Mouse (Mus musculus): ENCODE data around the gene Adamts18.
"Not testable (repeated sequence)": the region's sequence is repeated elsewhere in the genome, so short reads cannot be mapped to it uniquely, and the experiment has no call there.

The Adamts18 gene

DNA sequence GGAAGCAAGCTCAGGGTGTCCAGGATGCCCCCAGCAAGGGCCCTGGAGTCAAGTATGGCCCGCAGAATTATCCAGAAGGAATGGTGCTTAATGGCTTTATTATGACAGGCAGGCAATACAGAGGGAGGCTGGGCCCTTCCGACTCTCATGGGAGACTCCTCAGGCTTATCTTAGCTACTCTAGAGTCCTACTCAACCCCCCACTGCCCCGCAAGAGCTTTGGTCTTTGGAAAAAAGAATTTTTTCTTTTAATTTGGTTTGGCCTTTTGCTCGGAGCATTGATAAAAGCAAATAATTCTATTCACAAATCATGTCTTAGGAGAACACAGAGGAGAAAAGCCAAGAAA is 11.0 kb downstream of the Adamts18 start:
- no peak for DNase-seq

- no peak for DNase-seq
Measured at GRCm38 (mm10) chr8:113836892-113837569, 11.5 kb downstream of the Adamts18 start.

DNA sequence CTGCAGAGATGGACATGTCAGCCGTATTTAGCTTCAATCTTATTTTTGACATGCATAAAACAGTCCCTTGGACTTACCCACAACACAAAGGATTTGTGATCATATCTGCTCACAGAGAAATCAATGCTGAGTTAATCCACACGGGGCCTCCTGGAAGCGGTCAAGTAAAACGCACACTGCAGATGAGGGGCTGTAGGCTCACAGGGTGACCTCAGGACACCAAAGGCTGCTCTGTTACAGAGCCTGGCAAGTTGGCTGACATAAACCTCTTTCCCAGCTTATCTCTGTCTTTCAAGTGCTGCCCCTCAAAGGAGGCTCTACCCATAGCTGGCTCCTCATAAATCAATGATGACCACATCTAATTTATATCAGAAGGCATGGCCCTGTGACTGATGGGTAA is 14.9 kb downstream of the Adamts18 start:
- DNase-seq, result no peak

DNA sequence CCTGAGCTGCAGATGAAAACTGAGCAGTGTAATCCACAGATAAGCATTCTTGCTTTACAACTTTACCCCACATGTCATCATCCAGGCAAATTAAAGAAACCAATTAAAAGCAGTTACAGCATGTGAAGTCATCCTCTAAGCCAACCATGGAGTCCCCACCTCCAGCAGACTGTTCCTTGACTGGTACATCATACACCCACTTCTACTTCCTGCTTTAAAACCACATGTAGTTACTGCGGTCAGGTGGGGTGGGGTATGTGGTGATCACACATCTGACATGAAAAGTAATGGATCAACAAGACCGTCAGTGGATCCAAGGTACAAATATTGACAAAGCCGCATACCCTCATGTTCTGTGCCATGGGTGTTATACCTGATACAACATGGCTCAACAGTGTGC is 21.3 kb downstream of the Adamts18 start:
- no peak for DNase-seq

DNA sequence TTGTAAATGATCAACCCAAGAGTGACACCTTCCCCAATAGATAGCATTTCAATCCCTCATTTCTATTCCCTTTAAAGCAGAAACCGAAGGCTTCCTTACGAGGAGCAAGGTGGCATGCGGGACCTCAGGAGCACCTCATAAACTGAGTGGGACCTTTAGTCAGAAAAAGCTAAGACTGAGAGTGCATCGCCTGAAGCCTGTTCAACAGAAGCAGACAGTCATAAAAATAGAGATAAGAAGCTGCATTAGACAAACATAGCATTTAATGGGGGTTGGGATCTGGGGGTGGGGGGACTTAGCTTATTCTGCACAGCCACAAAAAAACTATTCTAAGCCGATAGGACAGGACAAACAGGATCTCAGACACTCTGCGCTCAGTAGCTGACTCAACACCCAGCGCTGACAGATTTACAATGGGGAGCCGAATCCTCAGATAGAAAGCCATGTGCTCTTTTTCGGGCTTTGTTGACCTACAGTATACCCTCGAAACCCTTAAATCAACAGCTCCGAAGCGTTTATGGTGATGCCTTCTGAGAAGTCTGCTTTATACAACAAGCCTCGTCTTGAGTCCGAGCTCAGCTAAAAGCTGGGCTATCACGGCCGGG is 27.5 kb downstream of the Adamts18 start:
- no peak for DNase-seq

GRCm38 (mm10) chr8:113813966-113814365 is 34.6 kb downstream of the Adamts18 start:
- no peak for DNase-seq

GRCm38 (mm10) chr8:113811521-113811920 is 37.0 kb downstream of the Adamts18 start:
- no peak for DNase-seq

DNA sequence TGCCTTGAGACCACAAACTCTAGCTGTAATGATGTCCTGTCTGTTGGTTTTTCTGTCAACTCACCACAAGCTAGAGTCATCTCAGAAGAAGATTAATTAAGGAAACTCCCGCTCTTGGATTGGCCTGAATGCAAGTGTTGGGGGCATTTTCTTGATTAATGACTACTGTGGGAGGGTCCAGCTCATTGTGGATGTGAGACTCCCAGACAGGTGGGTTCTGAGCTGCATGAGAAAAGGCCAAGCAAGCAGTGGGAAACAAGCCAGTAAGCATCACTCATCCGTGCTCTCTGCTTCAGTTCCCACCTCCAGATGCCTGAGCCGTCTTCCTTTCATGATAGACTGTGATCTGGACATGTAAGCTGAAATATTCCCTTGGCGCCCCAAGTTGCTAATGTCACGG is 38.6 kb downstream of the Adamts18 start:
- DNase-seq, result no peak

DNA sequence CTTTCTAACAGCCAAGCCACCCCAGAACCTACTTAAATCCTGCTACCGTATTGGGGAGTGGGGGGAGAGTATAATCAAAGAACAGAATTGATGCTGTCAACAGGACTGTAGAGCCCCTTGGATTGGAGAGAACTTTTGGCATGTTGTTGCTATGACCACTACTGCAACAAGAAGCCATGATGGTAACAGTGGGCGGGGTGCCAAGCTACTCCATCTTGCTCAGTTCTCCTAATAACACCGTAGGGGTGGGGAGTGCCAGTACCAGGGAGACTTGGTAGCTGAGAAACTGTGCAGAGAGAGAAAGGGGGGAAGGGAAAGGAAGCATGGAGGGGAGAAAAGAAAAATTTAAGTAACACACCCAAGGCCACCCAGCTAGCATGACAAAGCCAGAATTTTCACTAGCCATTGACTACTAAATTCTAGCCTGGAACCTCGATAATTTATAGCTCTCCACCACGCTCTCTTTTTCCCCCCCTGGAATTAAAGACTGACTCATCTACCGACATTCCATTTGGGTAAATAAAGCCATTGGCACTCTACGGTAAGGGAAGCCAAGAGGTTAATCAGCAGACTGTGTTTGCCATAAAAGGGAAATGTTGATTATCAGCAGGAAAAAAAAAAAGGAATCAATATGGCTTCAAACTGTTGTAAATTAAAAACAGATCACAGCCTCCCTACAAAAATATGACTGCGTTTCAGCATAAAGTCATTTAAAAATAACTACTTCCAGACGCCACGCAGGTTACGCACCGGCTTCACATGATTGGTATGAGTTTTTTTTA is 44.5 kb downstream of the Adamts18 start:
- no peak for DNase-seq

DNA sequence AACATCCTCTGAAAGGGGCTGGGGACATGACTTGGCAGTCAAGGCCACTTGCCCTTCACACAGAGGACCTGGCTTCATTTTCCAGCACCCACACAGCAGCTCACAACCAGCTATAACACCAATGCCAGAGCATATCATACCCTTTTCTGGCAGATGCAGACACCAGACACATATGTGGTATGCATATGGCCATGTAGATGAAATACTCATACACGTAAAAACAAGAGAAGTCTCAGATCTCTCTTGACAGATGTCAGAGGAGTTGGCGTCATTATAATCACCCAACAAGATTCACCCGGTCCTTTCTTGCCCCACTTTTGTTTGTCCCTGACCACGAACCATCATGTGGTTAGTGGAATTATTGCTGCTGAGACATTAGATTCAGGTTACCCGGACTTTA is 47.0 kb downstream of the Adamts18 start:
- DNase-seq, result no peak

DNA sequence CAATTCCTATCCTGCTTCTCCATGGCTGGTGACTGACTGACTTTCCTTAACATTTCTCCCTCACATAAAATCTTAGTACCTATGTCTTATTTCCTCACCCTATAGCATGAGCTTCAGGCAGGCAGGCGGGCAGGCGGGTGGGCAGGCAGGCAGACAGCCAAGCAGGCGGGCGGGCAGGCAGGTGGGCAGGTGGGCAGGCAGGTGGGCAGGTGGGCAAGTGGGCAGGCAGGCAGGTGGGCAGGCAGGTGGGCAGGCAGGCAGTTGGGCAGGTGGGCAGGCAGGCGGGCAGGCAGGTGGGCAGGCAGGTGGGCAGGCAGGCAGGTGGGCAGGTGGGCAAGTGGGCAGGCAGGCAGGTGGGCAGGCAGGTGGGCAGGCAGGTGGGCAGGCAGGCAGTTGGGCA is 48.0 kb downstream of the Adamts18 start:
- DNase-seq, result not testable (repeated sequence)

- no peak for DNase-seq
Measured at GRCm38 (mm10) chr8:113799550-113799949, 49.0 kb downstream of the Adamts18 start.

DNA sequence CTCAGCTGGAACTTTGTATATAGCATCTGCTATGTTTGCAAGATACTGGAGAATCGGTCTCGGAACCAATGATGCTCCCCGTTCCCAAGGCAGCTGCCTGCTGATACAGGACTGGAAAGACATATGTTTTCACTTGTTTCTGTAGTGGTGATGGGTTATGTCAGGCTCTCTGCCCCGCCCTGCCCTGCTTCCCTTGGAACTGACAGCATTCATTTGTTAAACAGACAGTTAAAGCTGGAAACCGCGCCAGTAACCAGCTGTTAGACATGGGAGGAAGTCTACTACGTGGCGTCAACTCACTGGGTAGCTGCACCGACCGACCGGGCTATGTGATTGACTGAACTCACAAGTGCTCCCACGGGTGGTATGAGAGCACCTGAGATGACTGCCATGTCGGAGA is 56.7 kb downstream of the Adamts18 start:
- DNase-seq, result no peak

DNA sequence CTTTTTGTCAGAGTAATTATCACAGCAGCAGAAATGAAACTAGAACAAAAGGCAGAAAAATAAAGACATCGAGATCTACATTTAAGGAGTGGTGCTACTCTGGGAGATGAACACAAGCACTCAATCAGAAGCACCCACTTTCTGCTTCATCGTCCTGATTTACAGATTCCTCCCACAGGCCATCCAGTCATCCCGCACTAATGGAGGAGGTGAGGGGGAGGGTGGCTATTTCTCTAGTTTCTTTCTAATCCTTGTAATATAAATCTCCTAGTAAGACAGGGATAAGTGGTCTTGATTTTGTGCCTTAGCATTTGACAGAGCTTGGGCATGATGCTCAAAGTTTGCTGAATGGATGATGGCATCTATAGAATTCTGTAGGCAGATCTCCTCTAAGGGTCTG is 57.5 kb downstream of the Adamts18 start:
- DNase-seq, result no peak

- no peak for DNase-seq
Measured at GRCm38 (mm10) chr8:113783711-113784110, 64.8 kb downstream of the Adamts18 start.

DNA sequence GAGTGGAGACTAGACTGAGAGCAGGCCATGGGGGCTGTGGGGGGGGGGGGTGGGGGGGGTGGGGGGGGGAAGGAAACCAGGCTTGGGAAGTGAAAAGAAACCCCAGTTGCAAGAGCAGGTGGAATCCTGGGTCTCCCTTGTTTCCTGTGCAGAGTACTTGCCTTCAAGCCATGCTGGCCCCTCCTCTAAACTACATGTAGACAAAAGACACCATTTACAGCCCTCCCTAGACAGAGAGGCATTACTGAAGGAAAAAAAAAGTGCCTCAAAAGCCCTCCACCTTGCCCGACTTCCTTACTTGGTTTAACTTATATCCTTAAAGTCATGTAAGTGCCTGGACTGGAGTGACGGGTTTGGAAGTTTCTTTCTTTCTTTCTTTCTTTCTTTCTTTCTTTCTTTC is 67.0 kb downstream of the Adamts18 start:
- no peak for DNase-seq

- no peak for DNase-seq
Measured at GRCm38 (mm10) chr8:113775361-113775760, 73.2 kb downstream of the Adamts18 start.

DNA sequence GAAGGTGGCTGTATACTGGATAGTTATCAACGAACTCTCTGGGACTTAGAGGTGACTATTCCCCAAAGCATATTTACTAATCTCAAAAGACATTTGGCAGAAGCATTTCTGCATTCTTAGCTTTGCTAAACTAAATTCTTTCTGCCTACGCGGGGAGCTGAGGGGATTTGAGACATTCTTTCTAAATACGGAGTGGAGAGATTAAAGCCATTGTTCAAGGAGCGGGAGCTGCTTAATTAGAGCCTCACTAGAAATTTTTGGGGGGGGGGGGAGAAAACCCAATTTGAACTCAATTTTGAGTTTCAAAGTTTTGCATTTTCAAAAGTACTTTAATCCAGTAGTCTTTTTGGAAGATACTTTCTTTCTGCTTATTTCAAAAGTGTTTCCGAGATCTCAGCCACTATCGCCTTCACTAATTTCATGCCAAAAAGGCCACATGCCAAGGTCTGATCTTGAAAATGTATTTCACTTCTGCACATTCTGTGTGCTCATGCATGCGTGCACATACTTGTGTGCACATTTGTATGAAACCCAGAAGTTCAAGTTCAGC is 79.6 kb downstream of the Adamts18 start:
- no peak for DNase-seq

GRCm38 (mm10) chr8:113765121-113765520 is 83.4 kb downstream of the Adamts18 start:
- DNase-seq, result no peak

- DNase-seq, result no peak
Measured at GRCm38 (mm10) chr8:113763592-113764355, 84.8 kb downstream of the Adamts18 start.

GRCm38 (mm10) chr8:113762101-113762500 is 86.4 kb downstream of the Adamts18 start:
- DNase-seq, result no peak

GRCm38 (mm10) chr8:113755866-113756265 is 92.7 kb downstream of the Adamts18 start:
- DNase-seq, result no peak

DNA sequence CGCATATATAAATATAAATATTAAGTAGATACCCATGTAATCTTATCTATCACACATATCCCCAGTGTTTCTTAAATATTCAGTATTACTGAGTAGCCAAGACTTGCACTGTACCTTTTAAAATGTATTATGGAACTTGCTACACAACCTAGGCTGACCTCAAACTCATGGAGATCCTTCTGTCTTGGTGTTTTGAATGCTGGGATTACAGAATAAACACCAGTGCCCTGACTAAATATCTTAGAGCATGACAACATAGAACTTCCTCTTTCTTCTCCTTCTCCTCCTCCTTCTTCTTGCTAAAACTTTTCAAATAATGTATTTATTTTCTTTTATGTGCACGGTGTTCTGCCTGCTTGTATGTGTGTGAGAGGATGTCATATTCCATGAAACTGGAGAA is 95.4 kb downstream of the Adamts18 start:
- no peak for DNase-seq

All from kidney, adult 18-20 months (tissue).